Mouse (Mus musculus) left cerebral cortex, postnatal 36 days (tissue): Measurements from ENCODE around the gene Cd47. TPM values are rescaled to one million over a fixed set of nuclear protein-coding genes. Genes with fewer than 3 reads are reported as not detected.

Experiments used
- DNase-seq, 2 experiments: peaks; one replicate each; pipeline ENCODE4 v3.0.0; 2021 to 2022; ENCODE audit warnings: low spot score in 2 of 2, mixed read lengths in 1 of 2
- intact Hi-C: fragments of 180-260 bp; cut with DNase I; formaldehyde crosslinking; loops from one replicate; pipeline ENCODE4 v1.15.1; 2025
- total RNA-seq, 2 experiments: library from RNA; stranded (reverse); gene quantifications; 2 replicates each; pipeline ENCODE4 v1.2.3; 2021

Gene Cd47
- total RNA-seq, 2 experiments from 2014 or later, result 234 to 245 TPM

GRCm38 (mm10) chr16:49937218-49938165, 137.2 kb downstream of the Cd47 start:
- no peak for DNase-seq
- intact Hi-C loops, result no loop called here

- intact Hi-C loops, result no loop called here
These were observed 138.4 kb downstream of the Cd47 start for GRCm38 (mm10) chr16:49938483-49939301.

GRCm38 (mm10) chr16:49939376-49939775, 139.0 kb downstream of the Cd47 start:
- DNase-seq, result no peak
- intact Hi-C loops, result no loop called here

More at GRCm38 (mm10) chr16:49938483-49939301, 138.4 kb downstream of the Cd47 start:
- no peak for DNase-seq

- DNase-seq, result no peak
- intact Hi-C loops, result no loop called here
These were observed 140.1 kb downstream of the Cd47 start for GRCm38 (mm10) chr16:49940473-49940872.

GRCm38 (mm10) chr16:49941031-49941430, 140.7 kb downstream of the Cd47 start:
- intact Hi-C loops, result no loop called here

GRCm38 (mm10) chr16:49943726-49944125, 143.4 kb downstream of the Cd47 start:
- DNase-seq, result no peak
- intact Hi-C loops, result no loop called here

More at GRCm38 (mm10) chr16:49941031-49941430, 140.7 kb downstream of the Cd47 start:
- DNase-seq, result no peak

GRCm38 (mm10) chr16:49945084-49945483, 144.8 kb downstream of the Cd47 start:
- no peak for DNase-seq
- intact Hi-C loops, result no loop called here

- no peak for DNase-seq
- intact Hi-C loops, result no loop called here
These were observed 146.7 kb downstream of the Cd47 start for GRCm38 (mm10) chr16:49947049-49947448.

- intact Hi-C loops, result no loop called here
- DNase-seq, result no peak
These were observed 147.3 kb downstream of the Cd47 start for GRCm38 (mm10) chr16:49947610-49948009.

GRCm38 (mm10) chr16:49948287-49948686, 148.0 kb downstream of the Cd47 start:
- intact Hi-C loops, result no loop called here
- DNase-seq, result no peak

- DNase-seq, result no peak
These were observed 148.9 kb downstream of the Cd47 start for GRCm38 (mm10) chr16:49949261-49949660.

GRCm38 (mm10) chr16:49950340-49950739, 150.0 kb downstream of the Cd47 start:
- intact Hi-C loops, result no loop called here
- DNase-seq, result no peak

More at GRCm38 (mm10) chr16:49949261-49949660, 148.9 kb downstream of the Cd47 start:
- intact Hi-C loops, result no loop called here

- intact Hi-C loops, result no loop called here
These were observed 151.0 kb downstream of the Cd47 start for GRCm38 (mm10) chr16:49951288-49951691.

GRCm38 (mm10) chr16:49951925-49952523, 151.7 kb downstream of the Cd47 start:
- intact Hi-C loops, result no loop called here
- no peak for DNase-seq

More at GRCm38 (mm10) chr16:49951288-49951691, 151.0 kb downstream of the Cd47 start:
- DNase-seq, result no peak

- intact Hi-C loops, result no loop called here
- DNase-seq, result no peak
These were observed 153.5 kb downstream of the Cd47 start for GRCm38 (mm10) chr16:49953817-49954216.

- intact Hi-C loops, result no loop called here
- no peak for DNase-seq
These were observed 154.6 kb downstream of the Cd47 start for GRCm38 (mm10) chr16:49954909-49955308.

GRCm38 (mm10) chr16:49955325-49955724, 155.0 kb downstream of the Cd47 start:
- DNase-seq, result no peak
- intact Hi-C loops, result no loop called here

GRCm38 (mm10) chr16:49955952-49956351, 155.6 kb downstream of the Cd47 start:
- intact Hi-C loops, result no loop called here

GRCm38 (mm10) chr16:49956531-49957302, 156.4 kb downstream of the Cd47 start:
- intact Hi-C loops, result no loop called here
- no peak for DNase-seq

More at GRCm38 (mm10) chr16:49955952-49956351, 155.6 kb downstream of the Cd47 start:
- DNase-seq, result no peak
